Mouse (Mus musculus): Measurements from ENCODE around the gene Nkx2-5. TPM values are rescaled to one million over a fixed set of nuclear protein-coding genes. Genes with fewer than 3 reads are reported as not detected.

Gene Nkx2-5
- polyA plus RNA-seq, 1 experiment from 2014 or later = not detected

DNA sequence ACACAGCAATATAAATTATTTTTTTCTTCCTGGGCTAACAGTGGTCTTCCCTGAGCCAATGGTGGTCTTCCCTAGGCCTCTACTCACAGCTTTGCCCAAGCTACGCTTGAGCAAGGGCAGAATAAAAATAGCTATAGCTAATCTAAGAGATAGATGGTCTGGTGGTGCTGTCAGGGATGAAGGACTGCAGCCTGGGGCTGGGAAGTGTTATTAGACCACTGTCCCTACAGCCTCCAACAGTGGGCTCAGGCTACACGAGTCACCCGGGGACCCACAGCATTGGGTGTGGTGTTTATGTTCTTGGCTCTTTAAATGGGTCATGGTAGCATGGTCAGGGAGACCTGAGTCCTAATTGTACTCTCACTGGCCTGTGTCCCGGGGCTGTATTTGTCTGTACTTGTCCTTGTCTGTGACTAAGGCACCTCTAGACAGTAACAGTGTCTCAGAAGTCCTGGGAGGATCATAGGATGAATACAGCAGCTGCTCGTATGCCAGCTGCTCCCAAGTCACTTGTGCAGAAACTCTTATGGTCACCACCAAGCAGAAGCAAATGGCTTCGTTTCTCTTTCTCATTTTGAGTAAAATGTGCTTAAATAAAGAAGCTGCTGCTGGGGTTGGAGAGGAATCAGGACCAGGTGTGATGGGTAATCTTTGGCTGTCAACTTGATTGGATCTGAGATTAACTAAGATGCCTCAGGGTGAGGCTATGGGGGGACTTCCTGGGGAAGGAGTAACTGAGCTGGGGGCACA is 47.3 kb downstream of the Nkx2-5 start:
- H3K27ac ChIP-seq = no peak overlapping the region
- no peak for ATAC-seq (ENCODE audit: insufficient number of reproducible peaks, insufficient read depth, low FRiP score, low TSS enrichment, low read depth)
- H3K4me3 ChIP-seq (replicated peaks) = no peak overlapping the region
- no peak overlapping the region for H3K4me2 ChIP-seq
- no peaks in the 10 kb centered on the region for H3K9me3 ChIP-seq
- WGBS = 67% methylated on average over 6 of the region's 6 CpGs
- H3K27me3 ChIP-seq = 0 out of 2 replicates have a peak, but pooled peaks cover 4% of the 10 kb centered on the region
- H3K9ac ChIP-seq (replicated peaks) = no peak overlapping the region
- H3K4me1 ChIP-seq (replicated peaks) = no peaks in the 10 kb centered on the region
- H3K36me3 ChIP-seq = peaks cover 13% of the 10 kb centered on the region

DNA sequence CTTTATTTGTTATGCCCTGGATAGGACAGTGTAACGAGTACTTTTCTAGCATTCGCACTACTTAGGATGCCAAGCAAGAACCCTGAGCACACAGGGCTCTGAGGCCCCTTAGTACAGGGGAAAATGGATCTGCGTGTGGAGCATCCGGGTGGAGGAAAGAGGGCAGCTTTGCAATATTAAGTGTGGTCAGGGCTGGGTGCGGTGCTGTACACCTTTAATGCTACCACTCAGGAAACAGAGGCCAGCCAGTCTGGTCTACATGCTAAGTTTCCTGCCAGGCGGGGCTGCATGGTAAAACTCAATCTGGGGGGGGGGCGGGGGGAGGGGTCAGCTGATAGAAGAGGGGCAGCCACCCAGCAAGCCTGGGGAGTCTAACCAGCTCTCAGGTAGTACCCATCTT is 49.4 kb downstream of the Nkx2-5 start:
- Histone ChIP-seq H3K36me3 (peaks cover 35% of the 10 kb centered on the region), H3K4me3 (replicated peaks) (no peak overlapping the region), H3K9ac (replicated peaks) (no peak overlapping the region), H3K27me3 (0 out of 2 replicates have a peak, but pooled peaks cover 4% of the 10 kb centered on the region), H3K4me2 (no peak overlapping the region), H3K27ac (no peak overlapping the region), H3K9me3 (no peaks in the 10 kb centered on the region), H3K4me1 (replicated peaks) (no peaks in the 10 kb centered on the region)
- ATAC-seq (ENCODE audit: insufficient number of reproducible peaks, insufficient read depth, low FRiP score, low TSS enrichment, low read depth) = no peak
- 73% methylated on average over 7 of the region's 7 CpGs for WGBS

DNA sequence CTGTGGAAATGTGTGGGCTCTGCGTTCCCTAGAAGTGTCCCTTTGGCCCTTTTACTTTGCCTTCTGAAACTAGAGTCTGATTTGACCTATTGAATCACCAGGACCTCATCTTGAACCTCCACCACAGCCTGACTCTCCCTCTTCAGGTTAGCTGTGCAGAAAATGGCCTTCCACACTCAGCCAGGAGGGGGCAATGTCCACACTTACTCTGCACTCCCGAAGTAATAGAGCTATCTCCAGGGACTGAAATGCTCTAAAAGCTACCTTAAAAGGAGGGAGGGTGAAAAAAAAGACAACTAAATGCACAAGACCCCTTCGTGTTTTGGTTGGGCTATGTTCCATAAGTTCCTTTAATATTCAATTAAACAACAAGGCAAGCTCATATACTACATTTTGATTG is 50.1 kb downstream of the Nkx2-5 start:
- no peak overlapping the region for H3K27ac ChIP-seq
- no peak overlapping the region for H3K4me3 ChIP-seq (replicated peaks)
- no peak overlapping the region for H3K4me2 ChIP-seq
- no peaks in the 10 kb centered on the region for H3K9me3 ChIP-seq
- no peak for ATAC-seq (ENCODE audit: insufficient number of reproducible peaks, insufficient read depth, low FRiP score, low TSS enrichment, low read depth)
- H3K36me3 ChIP-seq = peaks cover 41% of the 10 kb centered on the region
- H3K9ac ChIP-seq (replicated peaks) = no peak overlapping the region
- no peaks in the 10 kb centered on the region for H3K4me1 ChIP-seq (replicated peaks)
- H3K27me3 ChIP-seq = 0 out of 2 replicates have a peak, but pooled peaks cover 4% of the 10 kb centered on the region
- 24% methylated on average over 3 of the region's 3 CpGs for WGBS

DNA sequence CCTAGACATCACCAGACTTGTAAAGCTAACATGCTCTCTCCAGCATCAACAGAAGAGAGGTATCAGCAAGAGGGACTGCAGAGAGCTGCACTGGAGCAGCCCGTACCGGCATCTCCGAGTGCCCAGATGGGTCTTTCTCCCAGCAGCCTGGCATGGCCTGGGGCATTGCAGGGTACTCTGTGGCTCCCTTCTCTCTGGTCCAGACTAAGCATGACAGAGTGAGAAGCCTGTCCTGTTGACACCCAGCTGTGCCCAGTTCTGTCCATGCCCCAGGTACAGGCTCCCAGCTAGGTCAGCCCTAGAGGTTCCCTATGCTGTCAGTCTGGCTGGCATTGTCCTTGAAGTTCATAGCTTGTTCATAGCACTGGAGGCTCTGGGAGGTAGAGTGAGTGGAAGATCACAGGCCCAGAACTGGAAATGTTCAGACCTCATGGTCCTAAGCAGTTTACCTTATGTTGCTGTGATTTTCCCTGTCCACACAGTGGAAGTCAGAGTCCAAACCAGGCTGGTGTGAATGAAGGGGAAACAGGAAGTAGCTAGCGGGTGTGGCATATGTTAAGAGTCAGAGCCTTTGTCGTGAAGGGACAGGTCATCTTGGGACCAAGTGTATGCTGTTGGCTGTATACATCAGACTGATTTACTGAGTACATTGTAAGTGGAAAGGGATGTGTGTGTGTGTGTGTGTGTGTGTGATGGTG is 51.6 kb downstream of the Nkx2-5 start:
- no peak overlapping the region for H3K4me3 ChIP-seq (replicated peaks)
- no peak overlapping the region for H3K9ac ChIP-seq (replicated peaks)
- WGBS = 92% methylated on average over 5 of the region's 5 CpGs
- ATAC-seq (ENCODE audit: insufficient number of reproducible peaks, insufficient read depth, low FRiP score, low TSS enrichment, low read depth) = no peak
- H3K36me3 ChIP-seq = peaks cover 56% of the 10 kb centered on the region
- H3K27ac ChIP-seq = no peak overlapping the region
- no peak overlapping the region for H3K4me2 ChIP-seq
- no peaks in the 10 kb centered on the region for H3K9me3 ChIP-seq
- no peaks in the 10 kb centered on the region for H3K27me3 ChIP-seq
- no peaks in the 10 kb centered on the region for H3K4me1 ChIP-seq (replicated peaks)

DNA sequence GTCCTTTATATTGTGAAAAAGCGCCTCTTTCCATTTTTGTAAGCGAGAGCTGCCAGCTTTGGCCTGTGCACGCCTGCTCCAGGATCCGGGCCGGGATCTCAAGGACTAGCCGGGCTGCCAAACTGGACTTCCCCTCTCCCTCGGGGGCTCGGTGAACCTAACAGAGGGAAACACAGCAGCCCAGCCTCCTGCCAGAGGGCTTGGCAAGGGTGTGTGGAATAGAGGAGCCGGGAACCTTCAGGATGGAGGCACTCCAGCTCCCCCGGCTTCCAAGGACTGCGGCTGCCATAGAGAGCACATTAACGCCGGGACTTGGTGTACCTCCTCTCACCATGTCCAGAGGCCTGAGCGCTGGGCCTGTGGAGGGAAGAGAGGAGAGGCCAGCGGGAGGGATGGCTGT is 52.7 kb downstream of the Nkx2-5 start:
- Histone ChIP-seq H3K4me2 (no peak overlapping the region), H3K36me3 (peaks cover 63% of the 10 kb centered on the region), H3K27ac (no peak overlapping the region), H3K9ac (replicated peaks) (no peak overlapping the region), H3K4me1 (replicated peaks) (no peaks in the 10 kb centered on the region), H3K4me3 (replicated peaks) (no peak overlapping the region), H3K27me3 (no peaks in the 10 kb centered on the region), H3K9me3 (no peaks in the 10 kb centered on the region)
- ATAC-seq (ENCODE audit: insufficient number of reproducible peaks, insufficient read depth, low FRiP score, low TSS enrichment, low read depth) = no peak
- 89% methylated on average over 15 of the region's 15 CpGs for WGBS

GRCm38 (mm10) chr17:26791580-26791979 is 53.2 kb downstream of the Nkx2-5 start:
- no peaks in the 10 kb centered on the region for H3K9me3 ChIP-seq
- H3K4me3 ChIP-seq (replicated peaks) = no peak overlapping the region
- H3K9ac ChIP-seq (replicated peaks) = no peak overlapping the region
- H3K27ac ChIP-seq = no peak overlapping the region
- no peak overlapping the region for H3K4me2 ChIP-seq
- 85% methylated on average over 7 of the region's 7 CpGs for WGBS
- no peaks in the 10 kb centered on the region for H3K4me1 ChIP-seq (replicated peaks)
- ATAC-seq (ENCODE audit: insufficient number of reproducible peaks, insufficient read depth, low FRiP score, low TSS enrichment, low read depth) = no peak
- no peaks in the 10 kb centered on the region for H3K27me3 ChIP-seq
- peaks cover 68% of the 10 kb centered on the region for H3K36me3 ChIP-seq

- H3K36me3 ChIP-seq = peaks cover 75% of the 10 kb centered on the region
- no peak for ATAC-seq (ENCODE audit: insufficient number of reproducible peaks, insufficient read depth, low FRiP score, low TSS enrichment, low read depth)
Observed at GRCm38 (mm10) chr17:26790269-26791214, 54.3 kb downstream of the Nkx2-5 start.

DNA sequence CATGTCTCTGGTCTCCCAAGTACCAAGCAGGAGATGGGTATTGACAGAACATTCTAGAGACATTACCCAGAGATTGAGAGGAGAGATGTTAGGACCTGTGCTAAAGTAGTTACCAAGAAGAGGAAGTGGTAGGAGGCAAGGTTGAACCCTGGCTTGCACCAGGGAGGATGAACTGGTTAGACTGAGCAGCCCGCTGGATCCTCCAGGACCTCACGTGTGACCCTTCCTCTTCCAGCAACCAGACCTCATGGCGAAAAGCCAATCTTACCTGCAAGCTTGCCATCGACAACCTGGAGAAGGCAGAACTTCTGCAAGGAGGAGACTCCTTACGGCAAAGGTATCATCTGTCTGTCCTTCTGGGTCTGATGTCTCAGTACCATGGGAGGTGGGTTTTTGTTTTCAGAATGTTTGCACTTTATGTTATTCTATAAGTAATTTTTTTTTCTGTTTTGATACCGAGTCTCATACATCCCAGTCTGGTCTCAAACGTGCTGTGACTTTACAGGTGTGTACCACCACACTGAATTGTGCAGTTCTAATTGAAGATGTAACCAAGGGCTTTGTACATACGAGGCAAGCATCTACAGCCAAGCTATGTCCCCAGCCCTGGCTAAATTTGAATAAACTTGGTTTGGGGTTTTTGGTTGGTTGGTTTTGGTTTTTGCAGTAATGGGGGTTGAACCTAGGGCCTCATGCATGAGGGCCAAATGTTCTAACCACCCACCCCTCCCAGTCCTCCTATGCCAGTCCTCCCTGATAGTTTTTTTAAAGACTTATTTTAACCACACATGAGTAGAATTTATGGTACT is 55.1 kb downstream of the Nkx2-5 start:
- Histone ChIP-seq H3K27ac (no peak overlapping the region), H3K4me1 (replicated peaks) (no peaks in the 10 kb centered on the region), H3K36me3 (peaks cover 83% of the 10 kb centered on the region), H3K4me2 (no peak overlapping the region), H3K4me3 (replicated peaks) (no peak overlapping the region), H3K27me3 (no peaks in the 10 kb centered on the region), H3K9ac (replicated peaks) (no peak overlapping the region), H3K9me3 (no peaks in the 10 kb centered on the region)
- 90% methylated on average over 8 of the region's 8 CpGs for WGBS
- no peak for ATAC-seq (ENCODE audit: insufficient number of reproducible peaks, insufficient read depth, low FRiP score, low TSS enrichment, low read depth)

More at GRCm38 (mm10) chr17:26790269-26791214, 54.3 kb downstream of the Nkx2-5 start:
- 89% methylated on average over 11 of the region's 11 CpGs for WGBS
- H3K4me3 ChIP-seq (replicated peaks) = no peak overlapping the region
- no peak overlapping the region for H3K9ac ChIP-seq (replicated peaks)
- H3K4me1 ChIP-seq (replicated peaks) = no peaks in the 10 kb centered on the region
- no peak overlapping the region for H3K27ac ChIP-seq
- no peaks in the 10 kb centered on the region for H3K9me3 ChIP-seq
- no peaks in the 10 kb centered on the region for H3K27me3 ChIP-seq
- no peak overlapping the region for H3K4me2 ChIP-seq

GRCm38 (mm10) chr17:26788986-26789385 is 55.8 kb downstream of the Nkx2-5 start:
- Histone ChIP-seq H3K9ac (replicated peaks) (no peak overlapping the region), H3K4me1 (replicated peaks) (no peaks in the 10 kb centered on the region), H3K9me3 (no peaks in the 10 kb centered on the region), H3K36me3 (peaks cover 86% of the 10 kb centered on the region), H3K27ac (no peak overlapping the region), H3K27me3 (no peaks in the 10 kb centered on the region), H3K4me3 (replicated peaks) (no peak overlapping the region), H3K4me2 (no peak overlapping the region)
- 91% methylated on average over 8 of the region's 8 CpGs for WGBS
- no peak for ATAC-seq (ENCODE audit: insufficient number of reproducible peaks, insufficient read depth, low FRiP score, low TSS enrichment, low read depth)

Measured in limb, embryonic 12.5 days (tissue).